Mouse (Mus musculus) cerebellum, adult 8-10 months (tissue): Measurements from ENCODE around the gene Klhl21.

Experiments used
- DNase-seq: peaks from one replicate; pipeline ENCODE4 v3.0.0; 2022

Klhl21 gene

GRCm38 (mm10) chr4:152008622-152009075 lies at the start of gene Klhl21:
Gene Klhl21, plus strand, starts transcription at chr4:152008803.
- peak; percentile 92 for DNase-seq

GRCm38 (mm10) chr4:151959849-151960512 lies 48.6 kb upstream of the Klhl21 start:
- DNase-seq = no peak

GRCm38 (mm10) chr4:151960513-151960854 lies 48.1 kb upstream of the Klhl21 start:
- no peak for DNase-seq

GRCm38 (mm10) chr4:151962817-151963216 lies 45.8 kb upstream of the Klhl21 start:
- no peak for DNase-seq

- DNase-seq = no peak
Measured at GRCm38 (mm10) chr4:151968204-151968921, 40.2 kb upstream of the Klhl21 start.

- no peak for DNase-seq
Measured at GRCm38 (mm10) chr4:151972221-151972967, 36.2 kb upstream of the Klhl21 start.

GRCm38 (mm10) chr4:151975441-151975840 lies 33.2 kb upstream of the Klhl21 start:
- DNase-seq = no peak

GRCm38 (mm10) chr4:151977748-151978147 lies 30.9 kb upstream of the Klhl21 start:
- DNase-seq = peak; percentile 87

- no peak for DNase-seq
Measured at GRCm38 (mm10) chr4:151980699-151981098, 27.9 kb upstream of the Klhl21 start.

- peak; percentile 83 for DNase-seq
Measured at GRCm38 (mm10) chr4:151981363-151981762, 27.2 kb upstream of the Klhl21 start.

GRCm38 (mm10) chr4:151983043-151983442 lies 25.6 kb upstream of the Klhl21 start:
- DNase-seq = no peak

GRCm38 (mm10) chr4:151983560-151983959 lies 25.0 kb upstream of the Klhl21 start:
- DNase-seq = no peak

- DNase-seq = peak; percentile 52
Measured at GRCm38 (mm10) chr4:151985886-151986285, 22.7 kb upstream of the Klhl21 start.

- DNase-seq = no peak
Measured at GRCm38 (mm10) chr4:151986650-151987049, 22.0 kb upstream of the Klhl21 start.

GRCm38 (mm10) chr4:151988014-151988341 lies 20.6 kb upstream of the Klhl21 start:
- DNase-seq = no peak

GRCm38 (mm10) chr4:151988342-151989109 lies 20.1 kb upstream of the Klhl21 start, which contains the start of gene Thap3:
Gene Thap3, minus strand, starts transcription at chr4:151988997.
- peak; percentile 81 for DNase-seq

GRCm38 (mm10) chr4:151989110-151989488 lies 19.5 kb upstream of the Klhl21 start:
- DNase-seq = no peak

GRCm38 (mm10) chr4:151992091-151992490 lies 16.5 kb upstream of the Klhl21 start:
- DNase-seq = no peak

GRCm38 (mm10) chr4:151993035-151993434 lies 15.6 kb upstream of the Klhl21 start:
- no peak for DNase-seq

- DNase-seq = peak; percentile 55
Measured at GRCm38 (mm10) chr4:151994228-151995171, 14.1 kb upstream of the Klhl21 start.

- DNase-seq = peak; percentile 59
Measured at GRCm38 (mm10) chr4:151995371-151996172, 13.0 kb upstream of the Klhl21 start.
